Mouse (Mus musculus) kidney, adult 8-10 months (tissue): ENCODE measurements at regions not wholly inside any gene's neighbourhood (a gene's known extent, or its start where the extent isn't known, plus 50 kb on each side); places are given as distances from the start of the nearest gene placed in this dataset.
"Not testable (repeated sequence)": the region's sequence is repeated elsewhere in the genome, so short reads cannot be mapped to it uniquely, and the experiment has no call there.

Experiments
- DNase-seq, 2 experiments: peaks; one replicate each; pipeline ENCODE4 v3.0.0; 2022

DNA sequence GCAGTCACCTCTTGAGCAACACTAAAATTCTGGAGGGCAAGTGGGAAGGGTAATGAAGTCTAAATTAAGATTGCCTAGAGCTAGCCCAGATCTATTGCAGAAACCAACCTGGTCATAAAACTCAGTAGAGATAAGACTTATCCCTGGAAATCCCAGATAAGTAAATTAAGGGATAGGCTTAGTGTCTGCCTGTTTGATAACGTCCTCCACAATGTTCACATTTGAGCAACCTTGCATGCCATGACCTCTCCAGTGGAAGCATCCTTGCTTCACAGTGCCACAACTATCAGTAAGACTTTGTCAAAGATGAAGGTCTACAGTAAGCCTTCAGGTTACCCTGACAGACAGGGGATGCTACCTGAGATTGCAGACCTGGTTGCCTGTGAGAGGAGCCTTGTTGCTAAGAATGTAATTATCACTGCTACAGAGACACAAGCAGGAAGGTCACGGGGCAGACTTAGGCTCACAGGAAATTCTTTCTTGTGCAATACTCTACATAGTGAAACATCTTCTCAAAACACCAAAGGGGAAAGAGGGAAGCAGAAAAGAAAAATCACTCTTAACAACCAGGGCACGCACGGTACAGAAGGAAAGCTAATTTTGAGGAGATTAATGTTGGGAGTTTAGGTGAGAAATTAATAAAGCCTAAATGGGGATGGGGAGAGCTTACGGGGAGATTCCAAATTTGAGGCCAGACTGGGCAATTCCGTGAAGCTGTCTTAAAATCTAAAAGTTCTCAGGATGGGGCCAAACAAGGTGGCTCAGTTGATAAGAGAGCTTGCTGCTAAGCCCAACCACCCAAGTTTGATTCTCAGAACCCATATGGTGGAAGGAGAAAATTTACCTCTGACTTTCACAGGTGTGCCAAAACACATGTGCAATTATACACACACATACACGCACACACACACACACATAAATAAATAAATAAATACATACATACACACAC is 56.9 kb upstream of the Prdm9 start:
- no peak for DNase-seq

DNA sequence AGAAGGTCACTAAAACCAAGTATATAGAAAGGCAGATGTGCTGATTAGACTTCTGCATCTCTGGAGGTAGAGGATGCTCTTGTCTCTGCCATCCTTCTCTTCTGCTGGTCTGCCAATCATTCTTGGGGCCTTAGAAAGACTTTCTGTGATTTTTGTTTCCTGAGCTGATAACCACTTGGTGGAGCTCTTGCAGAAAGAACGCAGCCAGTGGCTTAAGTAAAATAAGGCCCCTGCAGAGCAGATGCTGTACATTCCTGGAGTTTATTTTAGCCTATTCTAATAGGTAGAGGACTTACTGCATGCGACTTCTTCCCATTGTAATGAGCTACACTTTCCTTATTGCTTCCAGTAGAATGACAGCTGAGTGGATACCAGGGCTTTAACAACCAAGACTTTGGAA is 58.8 kb upstream of the Prdm9 start:
- peak; percentile 6 to 26 for DNase-seq

DNA sequence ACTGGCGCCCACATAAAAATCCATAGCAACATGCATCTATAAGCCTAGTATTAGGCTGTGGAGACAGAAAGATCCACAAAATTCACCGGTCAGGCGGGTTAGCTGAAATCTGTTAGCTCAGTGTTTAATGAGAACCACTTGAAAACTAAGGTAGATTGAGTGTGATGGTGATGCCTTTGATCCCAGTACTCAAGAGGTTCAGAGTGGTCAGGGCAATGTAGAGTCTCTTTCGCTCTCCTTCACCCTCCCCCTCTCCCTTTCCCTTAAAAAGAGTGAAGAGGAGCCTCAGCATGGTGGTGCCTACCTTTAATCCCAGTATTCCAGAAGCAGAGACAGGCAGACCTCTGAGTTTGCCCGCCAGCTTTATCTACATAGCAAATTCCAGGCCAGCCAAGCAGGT is 66.6 kb upstream of the Prdm9 start:
- DNase-seq: no peak

DNA sequence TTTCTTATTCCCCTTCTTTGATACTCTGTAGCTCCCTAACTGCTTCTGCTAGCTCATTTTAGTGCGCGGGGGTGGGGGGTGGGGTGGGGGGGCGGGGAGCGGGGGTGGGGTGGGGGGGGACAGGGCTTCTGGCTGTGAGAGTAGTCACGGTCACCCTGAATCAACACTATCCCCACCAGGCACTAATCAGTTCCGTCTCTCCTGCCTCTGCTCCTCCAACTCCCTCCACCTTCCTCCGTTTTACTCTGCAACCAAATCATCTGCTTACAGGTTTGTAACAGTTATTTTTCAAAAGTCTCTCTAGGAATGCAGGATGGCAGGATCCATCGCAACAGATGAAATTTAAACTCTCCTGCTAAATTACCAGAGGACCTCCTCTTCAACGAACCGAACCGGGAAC is 67.5 kb upstream of the Prdm9 start:
- no peak for DNase-seq

DNA sequence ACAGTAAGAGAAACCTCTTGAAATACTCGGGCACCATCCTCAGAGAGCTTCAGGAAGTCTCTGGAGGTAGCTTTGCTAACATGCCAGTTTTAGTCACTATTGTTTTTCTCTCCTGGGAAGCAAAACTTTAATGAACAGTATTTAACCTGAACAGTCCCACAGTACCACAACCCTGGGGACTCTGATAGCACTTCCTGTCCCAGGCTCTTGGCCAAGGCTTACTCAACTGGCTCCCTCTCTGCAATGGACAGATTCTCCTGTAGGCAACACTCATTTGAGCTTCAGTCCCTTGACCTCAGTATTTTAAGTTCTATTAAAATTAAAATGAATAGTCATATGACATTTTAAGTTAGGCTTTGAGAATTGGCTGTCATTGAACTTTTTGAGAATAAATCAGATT is 67.9 kb upstream of the Prdm9 start:
- DNase-seq: no peak

DNA sequence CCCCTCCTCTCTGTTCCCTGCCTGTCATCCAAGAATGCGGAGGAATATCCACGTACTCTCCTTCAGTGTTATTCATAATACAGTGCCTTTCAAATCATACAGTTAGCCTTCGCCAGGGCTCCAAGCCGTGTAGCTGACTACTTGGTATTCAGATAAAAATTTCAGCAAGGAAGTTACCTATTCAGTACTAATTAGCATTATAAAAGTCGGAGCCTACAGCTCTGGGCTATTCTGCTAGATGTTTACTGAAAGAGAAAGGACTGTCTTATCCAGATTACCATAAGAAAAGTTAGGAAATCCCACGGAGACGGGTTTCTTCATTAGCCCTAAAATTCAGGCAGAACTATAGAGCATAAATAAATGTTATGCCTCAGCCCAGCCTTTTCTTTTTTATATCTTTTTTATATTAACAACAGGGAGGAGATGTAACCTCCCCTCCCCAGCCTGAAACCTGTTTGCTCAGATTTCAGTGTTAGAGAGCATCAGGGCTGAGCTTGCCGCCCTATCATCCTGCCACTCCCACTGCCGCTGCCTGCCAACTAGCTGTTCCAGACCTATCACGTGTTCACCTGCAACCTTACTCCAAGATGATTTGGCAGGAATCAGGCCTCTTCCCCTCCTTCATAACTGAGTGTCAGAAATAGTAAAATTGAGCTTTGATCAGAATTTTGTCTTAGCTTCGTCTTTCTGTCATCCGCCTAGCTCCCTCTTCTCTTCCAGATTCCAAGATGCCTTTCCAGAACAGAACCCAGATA is 65.5 kb upstream of the Chd1 start:
- DNase-seq: not testable (repeated sequence)

DNA sequence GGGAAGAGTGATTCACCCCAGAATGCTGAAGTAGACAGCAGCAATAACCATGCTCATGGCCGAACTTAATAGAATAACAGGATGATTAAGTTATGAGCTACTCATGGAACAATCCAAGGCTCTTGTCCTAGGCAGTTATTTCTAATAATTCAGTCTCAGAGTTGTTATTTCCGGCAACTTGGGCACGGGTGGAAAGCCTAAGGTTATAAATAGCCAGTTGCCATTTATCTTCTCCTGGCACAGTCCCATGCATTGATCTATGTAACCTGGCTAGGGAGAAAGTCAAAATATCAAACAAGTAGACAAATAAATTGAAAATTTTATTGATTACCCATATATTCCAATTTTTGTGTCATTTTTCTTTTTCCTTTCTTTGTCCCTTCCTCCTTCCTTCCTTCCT is 64.0 kb upstream of the Chd1 start:
- no peak for DNase-seq

DNA sequence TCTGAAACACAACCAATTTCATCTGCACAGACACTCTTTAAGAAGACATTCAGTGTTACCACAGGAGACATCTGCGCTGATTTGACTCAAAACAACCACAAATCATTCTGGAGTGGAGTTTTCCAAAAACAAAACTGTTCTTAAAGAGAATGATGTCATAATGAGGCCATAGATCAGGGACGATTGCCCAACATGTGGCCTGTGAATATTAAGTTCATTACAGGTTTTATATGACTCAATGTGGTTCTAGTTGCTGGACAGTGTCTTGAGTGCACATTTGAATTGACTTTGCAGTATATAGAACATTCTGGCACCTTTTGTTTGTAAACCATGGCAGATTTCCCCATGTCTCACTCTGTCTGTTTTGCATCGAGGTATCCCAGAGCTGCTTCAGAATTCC is 63.0 kb upstream of the Chd1 start:
- no peak for DNase-seq

DNA sequence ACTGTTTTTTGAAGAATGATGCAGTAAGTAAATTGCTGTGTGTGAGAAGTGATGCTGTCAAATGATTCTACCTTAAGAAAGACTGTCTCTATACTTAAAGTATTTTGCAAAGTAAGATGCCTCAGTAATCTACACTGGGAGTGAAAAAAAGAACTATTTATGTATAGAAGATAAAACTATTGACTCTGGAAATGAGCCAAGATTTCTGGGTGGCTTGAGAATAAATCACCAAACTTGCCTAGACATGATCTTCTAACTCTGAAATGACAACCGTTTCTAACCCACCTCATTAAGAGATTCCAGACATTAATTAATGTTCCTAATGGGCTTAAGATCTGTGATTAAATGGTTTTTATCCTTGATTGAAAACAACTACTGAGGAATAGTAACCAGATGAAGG is 58.0 kb upstream of the Chd1 start:
- DNase-seq: no peak

DNA sequence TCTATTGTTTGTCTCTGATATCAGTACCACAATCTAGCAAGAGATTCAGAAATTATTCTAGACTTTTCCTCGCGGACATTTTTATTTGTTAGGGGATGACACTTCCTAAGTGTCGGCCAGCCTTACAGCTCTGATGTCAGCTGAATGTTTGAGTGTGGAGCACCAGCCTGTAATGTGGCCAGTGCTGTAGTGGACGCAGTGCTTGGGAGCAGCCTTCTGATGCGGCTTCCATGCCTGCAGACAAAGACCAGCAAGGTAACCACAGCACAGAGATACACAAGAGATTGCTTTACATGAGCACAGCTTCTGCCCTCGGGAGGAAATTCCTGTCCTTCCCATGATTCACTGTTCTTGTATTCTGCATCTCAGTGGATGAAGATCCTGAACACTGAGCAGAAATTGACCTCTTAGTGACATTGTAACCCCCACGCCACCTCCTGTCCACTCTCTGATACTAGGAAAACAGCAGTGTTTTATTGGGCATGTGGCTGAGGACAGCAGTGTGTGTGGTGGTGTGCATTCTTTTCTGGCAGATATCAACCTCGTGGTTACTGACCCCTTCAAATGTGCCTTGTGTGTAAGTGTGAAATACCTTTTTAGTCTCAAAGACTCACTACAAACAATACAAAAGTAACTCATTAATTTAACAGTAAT is 54.6 kb upstream of the Chd1 start:
- no peak for DNase-seq

DNA sequence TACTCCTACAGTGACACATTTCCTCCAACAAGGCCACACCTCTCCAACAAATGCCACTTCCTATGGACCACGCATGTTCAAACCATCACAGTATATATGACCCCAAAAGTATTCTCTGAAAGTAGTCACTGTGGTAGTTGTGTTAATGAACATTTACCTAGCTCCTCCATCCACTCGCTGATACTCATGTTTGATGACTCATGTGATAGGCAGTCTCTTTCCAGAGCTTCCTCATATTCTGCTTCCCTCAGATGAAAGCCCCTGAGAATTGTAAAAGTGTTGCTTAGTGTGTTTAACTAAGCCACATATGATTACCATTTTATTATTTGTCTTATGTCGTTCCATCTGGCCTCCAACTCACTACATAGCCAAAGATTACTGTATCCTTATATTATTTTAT is 52.9 kb upstream of the Chd1 start:
- DNase-seq: no peak
